Mouse (Mus musculus) kidney, adult 2 months (tissue): Measurements from ENCODE around the gene Tigit. TPM values are rescaled to one million over a fixed set of nuclear protein-coding genes. Genes with fewer than 3 reads are reported as not detected.

Experiments
- DNase-seq: peaks from one replicate; pipeline ENCODE4 v3.0.0; 2021
- H3K27ac ChIP-seq: fragments of 200-500 bp; 2 replicates; pipeline ENCODE4 v1.5.1; 2012; ENCODE audit warnings: low read depth, low read length, control low read depth, inconsistent platforms; ENCODE audit not compliant: insufficient read depth
- H3K27me3 ChIP-seq: fragments of 200-500 bp; replicated peaks from 2 replicates; pipeline ENCODE4 v1.6.1; 2012; ENCODE audit warnings: mild to moderate bottlenecking, moderate library complexity, low read length, inconsistent platforms; ENCODE audit not compliant: control insufficient read depth, insufficient read depth
- H3K36me3 ChIP-seq: fragments of 200-500 bp; 2 replicates; pipeline ENCODE4 v1.6.1; 2012; ENCODE audit warnings: mild to moderate bottlenecking, moderate library complexity, low read length, inconsistent platforms; ENCODE audit not compliant: control insufficient read depth, insufficient read depth
- H3K4me1 ChIP-seq: fragments of 200-500 bp; 2 replicates; pipeline ENCODE4 v1.6.1; 2011; ENCODE audit warnings: low read length; ENCODE audit not compliant: control insufficient read depth, insufficient read depth
- H3K4me3 ChIP-seq: fragments of 200-500 bp; 2 replicates; pipeline ENCODE4 v1.5.1; 2011; ENCODE audit warnings: mild to moderate bottlenecking, low read depth, low read length, control low read depth; ENCODE audit not compliant: insufficient read depth
- CTCF ChIP-seq: fragments of 200-500 bp; conservative IDR thresholded peaks from 2 replicates; pipeline ENCODE4 v1.5.1; 2011; ENCODE audit warnings: low read depth, mild to moderate bottlenecking, control low read depth, low read length, moderate library complexity, mixed read lengths; ENCODE audit not compliant: insufficient read depth, insufficient read length
- POLR2A ChIP-seq: fragments of 200-500 bp; IDR thresholded peaks from one replicate; pipeline ENCODE4 v1.6.1; 2011; ENCODE audit warnings: low read depth, low read length, control low read depth
- WGBS: fragments of 180-500 bp; shearing (Covaris S2); methylation state at CpG from one replicate; pipeline ENCODE4 v1.1.7; 2018; 5-methylcytosine and 5-hydroxymethylcytosine counted together
- polyA plus RNA-seq: library from polyadenylated mRNA; depleted of rRNA; stranded (reverse); fragments of >200 nt; gene quantifications from 2 replicates; pipeline ENCODE4 v1.2.3, GENCODE M21; 2012

Tigit gene
- polyA plus RNA-seq, 1 experiment = 0.50 TPM

- peaks cover 9% of the 10 kb centered on the region; the same call in 1 of the 2 replicates for H3K36me3 ChIP-seq
- no peak overlapping the region for H3K27ac ChIP-seq
- no peaks in the 10 kb centered on the region for H3K4me1 ChIP-seq
- DNase-seq = no peak
- WGBS = 78% methylated on average over 5 of the region's 5 CpGs
- H3K27me3 ChIP-seq = no peaks in the 10 kb centered on the region
- TF ChIP-seq POLR2A = no peak
- no peak for TF ChIP-seq CTCF
- H3K4me3 ChIP-seq = no peak overlapping the region
Measured at GRCm38 (mm10) chr16:43628662-43629061, 35.3 kb downstream of the Tigit start.

DNA sequence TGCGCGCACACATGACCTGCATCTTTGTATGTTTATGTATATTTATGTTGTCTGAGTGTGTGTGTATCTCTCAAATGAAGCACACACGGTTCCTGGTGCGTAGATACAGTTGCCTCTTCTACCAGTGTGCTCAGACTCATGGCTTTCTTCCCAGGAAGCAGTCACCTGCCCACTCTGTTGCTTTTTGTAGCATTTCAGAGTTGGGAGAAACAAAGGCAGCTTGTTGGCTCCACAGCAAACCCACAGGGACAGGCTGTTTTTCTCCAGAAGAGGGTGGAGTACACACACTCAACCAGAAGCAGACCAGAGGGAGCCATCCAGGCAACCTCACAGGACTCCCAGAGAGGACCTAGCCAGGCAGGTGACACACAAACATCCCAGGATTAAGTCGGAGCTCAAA is 38.0 kb downstream of the Tigit start:
- no peaks in the 10 kb centered on the region for H3K27me3 ChIP-seq
- H3K36me3 ChIP-seq = peaks cover 7% of the 10 kb centered on the region; the same call in 1 of the 2 replicates
- no peak overlapping the region for H3K4me3 ChIP-seq
- 89% methylated on average over 5 of the region's 5 CpGs for WGBS
- TF ChIP-seq CTCF (no peak), POLR2A (no peak)
- no peak overlapping the region for H3K27ac ChIP-seq
- no peak for DNase-seq
- no peaks in the 10 kb centered on the region for H3K4me1 ChIP-seq

- no peaks in the 10 kb centered on the region for H3K27me3 ChIP-seq
- WGBS = 88% methylated on average over 2 of the region's 2 CpGs
- no peak overlapping the region for H3K27ac ChIP-seq
- peaks cover 7% of the 10 kb centered on the region; the same call in 1 of the 2 replicates for H3K36me3 ChIP-seq
- H3K4me1 ChIP-seq = no peaks in the 10 kb centered on the region
- TF ChIP-seq CTCF = no peak
- no peak for TF ChIP-seq POLR2A
- H3K4me3 ChIP-seq = no peak overlapping the region
- no peak for DNase-seq
Measured at GRCm38 (mm10) chr16:43625289-43625688, 38.7 kb downstream of the Tigit start.

GRCm38 (mm10) chr16:43624876-43625275 is 39.1 kb downstream of the Tigit start:
- H3K4me3 ChIP-seq = no peak overlapping the region
- H3K36me3 ChIP-seq = peaks cover 7% of the 10 kb centered on the region; the same call in 1 of the 2 replicates
- DNase-seq = no peak
- TF ChIP-seq CTCF = no peak
- no peaks in the 10 kb centered on the region for H3K27me3 ChIP-seq
- H3K4me1 ChIP-seq = no peaks in the 10 kb centered on the region
- no peak overlapping the region for H3K27ac ChIP-seq
- WGBS = 57% methylated on average over 4 of the region's 4 CpGs

GRCm38 (mm10) chr16:43623315-43624000 is 40.5 kb downstream of the Tigit start:
- H3K4me1 ChIP-seq = no peaks in the 10 kb centered on the region
- no peak for TF ChIP-seq POLR2A
- no peak overlapping the region for H3K27ac ChIP-seq
- H3K27me3 ChIP-seq = no peaks in the 10 kb centered on the region
- WGBS = 94% methylated on average over 5 of the region's 5 CpGs
- H3K36me3 ChIP-seq = peaks cover 9% of the 10 kb centered on the region
- H3K4me3 ChIP-seq = no peak overlapping the region
- no peak for DNase-seq

GRCm38 (mm10) chr16:43620359-43620758 is 43.6 kb downstream of the Tigit start:
- WGBS = 40% methylated on average over 2 of the region's 2 CpGs
- Histone ChIP-seq H3K27me3 (no peaks in the 10 kb centered on the region), H3K36me3 (peaks cover 4% of the 10 kb centered on the region), H3K4me3 (no peak overlapping the region), H3K27ac (no peak overlapping the region), H3K4me1 (no peaks in the 10 kb centered on the region)
- no peak for DNase-seq
- TF ChIP-seq POLR2A = no peak
- no peak for TF ChIP-seq CTCF

- WGBS = 58% methylated on average over 6 of the region's 6 CpGs
- H3K27ac ChIP-seq = no peak overlapping the region
- H3K4me1 ChIP-seq = peaks cover 3% of the 10 kb centered on the region; the same call in 1 of the 2 replicates
- peaks cover 4% of the 10 kb centered on the region for H3K36me3 ChIP-seq
- no peaks in the 10 kb centered on the region for H3K27me3 ChIP-seq
- H3K4me3 ChIP-seq = no peak overlapping the region
- no peak for TF ChIP-seq CTCF
- DNase-seq = no peak
Measured at GRCm38 (mm10) chr16:43619277-43619676, 44.7 kb downstream of the Tigit start.
